In the genomic region with DNA sequence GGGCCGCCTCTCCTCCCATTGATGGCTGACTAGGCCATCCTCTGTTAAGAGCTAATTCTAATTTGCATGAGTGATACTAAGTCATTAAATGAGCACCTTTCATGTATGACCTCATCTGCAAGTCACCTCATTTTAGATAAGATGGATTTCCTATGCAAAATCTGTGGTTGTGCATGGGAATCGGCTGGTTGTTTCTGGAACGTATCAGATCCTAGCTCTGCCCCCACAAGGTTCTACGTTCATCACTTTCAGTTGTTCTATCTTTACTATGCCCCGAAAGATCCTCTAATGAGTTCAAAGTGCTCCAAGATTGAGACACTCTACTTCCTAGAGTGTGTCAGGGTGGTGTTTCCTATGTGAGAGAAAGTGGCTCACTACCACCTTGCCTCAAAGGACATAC, we compare ENCODE assay signal across 1 mouse cellular context.
TF ChIP-seq lines count a peak whose summit lies in the region.

No protein-coding gene starts in this region.

TF ChIP-seq in CH12.LX, 34 proteins besides CTCF, POLR2A, EP300 and RAD21 (continued from another document):
- TF ChIP-seq JUN (IDR thresholded peaks at IDR 0.05; ENCODE audit: insufficient read depth, low read depth, low read length) (peak; percentile 99), POLR2AphosphoS2 (IDR thresholded peaks at IDR 0.05; ENCODE audit: low read depth, low read length) (no peak), MXI1 (IDR thresholded peaks at IDR 0.05; ENCODE audit: low read depth, low read length) (no peak; the same call in 1 of the 2 replicates), CHD2 (IDR thresholded peaks at IDR 0.05; ENCODE audit: low read length) (peak; percentile 49; the same call in 1 of the 2 replicates), NRF1 (IDR thresholded peaks at IDR 0.05; ENCODE audit: low read depth, low read length) (no peak), E2F4 (IDR thresholded peaks at IDR 0.05; ENCODE audit: insufficient replicate concordance, low read depth, low read length) (0 out of 2 replicates have a peak, but pooled peaks have one; percentile 38), TCF12 (IDR thresholded peaks at IDR 0.05; ENCODE audit: low read depth, low read length) (peak; percentile 85), ETS1 (conservative IDR thresholded peaks at IDR 0.05; ENCODE audit: low read depth, low read length) (peak; percentile 96), UBTF (IDR thresholded peaks at IDR 0.05; ENCODE audit: low read depth, low read length) (no peak)
